Mouse (Mus musculus) cerebellum, adult 9-10 months (tissue): ENCODE measurements at regions not wholly inside any gene's neighbourhood (a gene's known extent, or its start where the extent isn't known, plus 50 kb on each side); places are given as distances from the start of the nearest gene placed in this dataset.

Experiments used
- DNase-seq: peaks from one replicate; pipeline ENCODE4 v3.0.0; 2022

DNA sequence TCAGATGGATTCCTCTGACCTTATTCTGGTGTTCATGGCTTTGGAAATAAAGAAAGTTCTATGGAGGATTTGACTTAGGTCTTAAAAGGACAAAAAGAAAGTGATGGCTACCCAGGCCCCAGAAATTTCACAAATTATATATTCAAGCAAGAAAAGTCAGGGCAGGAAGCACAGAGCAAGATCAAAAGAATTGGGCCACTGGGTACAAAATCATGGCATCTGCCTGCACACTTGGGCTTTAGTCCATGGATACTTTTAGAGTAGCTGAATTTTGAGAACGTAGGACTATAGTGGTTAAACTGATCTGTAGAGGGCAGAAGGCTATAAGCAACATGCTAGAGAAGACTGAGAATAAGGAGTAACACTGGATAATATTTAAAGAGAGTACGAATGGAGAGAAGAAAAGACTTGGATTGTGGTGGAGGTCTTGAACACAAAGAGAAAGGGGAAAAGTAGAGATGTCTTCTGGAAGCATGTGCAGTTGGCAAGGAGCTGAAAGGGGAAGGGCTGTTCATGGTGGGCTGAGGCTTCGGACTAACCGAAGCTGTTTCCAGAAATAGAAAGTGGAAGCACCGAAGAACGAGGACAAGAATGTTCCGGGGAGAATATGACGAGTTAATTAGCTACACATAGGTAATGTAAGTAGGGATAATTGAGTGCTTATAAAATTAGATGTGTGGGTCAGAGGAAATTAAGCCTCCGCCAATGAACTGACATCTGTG, 168.2 kb upstream of the Itga4 start:
- DNase-seq, result no peak

GRCm38 (mm10) chr2:79087600-79088205, 167.5 kb upstream of the Itga4 start:
- peak; percentile 24 for DNase-seq

DNA sequence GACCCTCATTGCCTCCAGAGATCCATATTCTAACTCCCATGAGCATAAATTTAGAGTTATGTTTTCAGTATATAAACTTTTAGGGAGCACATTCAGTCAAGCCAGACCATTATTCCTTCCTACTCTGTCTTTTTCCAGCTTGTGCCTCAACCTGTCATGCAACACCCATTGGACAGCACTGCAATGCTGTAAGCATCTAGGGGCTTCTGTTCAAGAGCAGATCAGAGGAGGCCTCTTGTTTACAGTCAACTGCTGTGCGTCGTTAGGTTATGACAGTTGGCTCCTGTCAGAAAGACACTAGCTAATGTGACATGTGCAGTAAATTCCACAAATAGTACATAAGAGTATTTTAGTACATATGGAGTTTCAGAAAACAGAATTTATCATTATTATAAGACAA, 165.0 kb upstream of the Itga4 start:
- DNase-seq, result no peak

GRCm38 (mm10) chr2:79094298-79094697, 160.9 kb upstream of the Itga4 start:
- DNase-seq, result no peak

DNA sequence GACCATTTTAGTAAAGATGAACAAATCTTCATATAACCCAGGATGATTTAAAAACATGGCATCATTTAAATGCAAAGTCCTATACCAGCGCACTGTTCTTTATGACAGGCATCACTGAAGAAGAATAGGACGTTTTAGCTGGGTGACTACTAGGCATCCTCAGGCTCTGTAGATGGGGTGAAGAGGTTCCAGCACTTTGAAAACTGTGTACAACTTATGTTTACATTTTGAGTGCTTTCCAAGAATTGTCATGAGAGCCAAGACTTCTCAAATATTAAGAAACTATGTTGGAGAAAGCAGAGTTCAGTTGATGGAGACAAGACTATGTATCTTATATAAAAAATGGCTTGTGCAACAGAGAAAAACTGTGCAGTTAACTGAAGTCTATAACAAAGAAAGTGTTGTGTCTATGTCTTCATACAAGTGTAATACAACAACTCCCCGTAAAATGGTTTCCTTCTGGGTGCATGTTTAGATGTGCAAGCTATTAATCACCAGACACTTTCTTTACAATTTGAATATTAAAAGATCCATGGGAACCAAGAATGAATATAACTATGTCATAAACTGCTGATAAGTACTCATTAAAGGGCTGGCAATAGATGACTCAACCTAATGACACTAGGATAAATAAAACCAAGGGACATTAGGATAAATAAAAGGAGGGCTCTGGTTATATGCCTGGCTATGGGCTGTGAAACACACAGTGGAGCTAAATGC, 158.5 kb upstream of the Itga4 start:
- DNase-seq, result no peak

- no peak for DNase-seq
Measured at GRCm38 (mm10) chr2:79099601-79100000, 155.6 kb upstream of the Itga4 start.

- no peak for DNase-seq
Measured at GRCm38 (mm10) chr2:79111673-79112072, 143.6 kb upstream of the Itga4 start.

- no peak for DNase-seq
Measured at GRCm38 (mm10) chr2:79112076-79112475, 143.2 kb upstream of the Itga4 start.

- DNase-seq, result no peak
Measured at GRCm38 (mm10) chr2:79120610-79121345, 134.4 kb upstream of the Itga4 start.

GRCm38 (mm10) chr2:79122530-79122929, 132.7 kb upstream of the Itga4 start:
- no peak for DNase-seq

GRCm38 (mm10) chr2:79124272-79124976, 130.8 kb upstream of the Itga4 start:
- no peak for DNase-seq

- DNase-seq, result no peak
Measured at GRCm38 (mm10) chr2:79126170-79126879, 128.9 kb upstream of the Itga4 start.

DNA sequence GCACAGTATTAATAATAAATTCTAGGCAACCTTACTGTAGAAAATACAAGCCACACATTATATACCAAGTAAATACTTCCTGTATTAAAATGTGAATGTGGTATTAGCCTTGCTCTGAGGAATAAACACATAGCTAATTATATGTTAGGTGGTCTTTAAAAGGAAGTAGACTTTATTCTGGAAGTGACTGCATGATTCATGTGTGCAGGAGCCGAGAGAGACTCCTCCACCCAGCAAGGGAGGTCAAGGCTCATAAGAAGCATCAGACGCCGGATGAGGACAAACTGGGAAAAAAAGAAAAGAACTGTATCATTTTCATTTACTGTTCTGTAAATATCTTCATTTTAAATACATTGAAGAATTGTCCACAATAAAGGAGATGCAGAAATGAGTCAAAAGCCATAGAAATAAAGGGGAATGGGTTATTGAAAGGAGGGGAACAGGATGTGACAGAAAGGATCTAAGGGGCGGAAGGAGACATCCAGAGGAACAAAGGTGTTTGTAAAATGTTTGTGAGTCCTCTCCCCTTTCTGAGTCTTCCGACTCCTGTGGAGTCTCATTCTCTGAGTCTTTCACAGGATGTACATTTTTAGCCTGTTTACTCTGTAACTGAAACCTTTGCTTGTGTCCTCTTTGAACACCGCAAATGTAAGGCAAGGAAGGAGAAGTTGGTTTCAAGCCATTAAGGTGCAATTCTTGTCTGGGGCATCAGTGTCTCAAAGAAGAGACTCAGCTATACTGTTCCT, 128.1 kb upstream of the Itga4 start:
- DNase-seq, result no peak

- DNase-seq, result no peak
Measured at GRCm38 (mm10) chr2:79127822-79128221, 127.4 kb upstream of the Itga4 start.

GRCm38 (mm10) chr2:79130660-79131059, 124.6 kb upstream of the Itga4 start:
- no peak for DNase-seq

DNA sequence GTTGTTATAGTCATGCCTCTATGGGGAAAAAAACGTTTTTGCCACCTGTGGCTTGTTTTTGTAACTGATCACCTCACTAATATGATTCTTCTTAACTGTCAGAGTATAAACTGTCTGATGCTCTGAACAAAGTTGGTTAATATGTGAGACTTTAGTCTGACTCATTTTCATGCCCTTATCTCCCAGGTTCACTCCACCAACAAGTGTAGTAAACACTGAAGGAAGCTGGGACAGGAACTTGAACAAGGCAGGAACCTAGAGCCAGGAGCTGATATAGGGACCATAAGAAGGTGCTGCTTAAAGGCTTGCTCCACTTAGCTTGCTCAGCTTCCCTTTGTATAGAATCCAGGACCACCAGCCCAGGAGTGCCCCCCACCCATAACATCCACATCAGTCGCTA, 124.0 kb upstream of the Itga4 start:
- no peak for DNase-seq

DNA sequence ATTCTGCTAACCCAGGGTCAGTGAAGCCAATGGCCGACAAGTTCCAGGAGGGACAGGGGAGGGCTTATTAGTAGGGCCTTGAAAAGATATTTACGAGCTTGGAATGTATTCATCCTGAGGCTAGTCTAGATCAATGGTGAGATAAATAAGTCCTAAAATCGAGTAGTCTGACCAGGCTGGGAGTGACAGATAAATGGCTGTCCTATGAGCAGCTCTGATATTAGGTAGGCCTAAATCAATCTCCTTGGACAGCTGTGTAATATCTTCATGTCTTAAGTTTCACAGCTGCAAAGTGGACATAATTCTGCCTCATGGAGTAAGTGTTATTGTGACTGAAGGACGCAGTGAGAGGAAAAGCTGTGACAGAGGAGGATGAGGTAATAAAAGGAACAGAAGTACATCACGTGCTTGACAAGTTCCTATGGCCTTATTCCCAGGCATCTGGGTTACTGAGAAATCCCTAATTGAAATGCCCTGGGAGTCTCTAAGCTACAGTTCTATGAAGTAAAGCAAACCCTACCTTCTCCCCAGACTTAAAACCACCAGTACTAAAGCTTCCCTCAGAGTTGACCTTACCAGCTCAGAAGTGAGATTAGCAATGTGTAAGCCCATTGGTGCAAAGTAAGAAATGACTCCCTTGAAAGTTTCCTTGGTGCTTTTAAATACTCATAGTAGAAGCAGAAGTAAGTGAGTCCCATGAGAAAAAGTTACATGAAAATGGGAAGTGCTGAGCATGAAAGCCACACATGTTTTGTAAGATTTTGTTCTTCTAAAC, 123.3 kb upstream of the Itga4 start:
- DNase-seq, result no peak

DNA sequence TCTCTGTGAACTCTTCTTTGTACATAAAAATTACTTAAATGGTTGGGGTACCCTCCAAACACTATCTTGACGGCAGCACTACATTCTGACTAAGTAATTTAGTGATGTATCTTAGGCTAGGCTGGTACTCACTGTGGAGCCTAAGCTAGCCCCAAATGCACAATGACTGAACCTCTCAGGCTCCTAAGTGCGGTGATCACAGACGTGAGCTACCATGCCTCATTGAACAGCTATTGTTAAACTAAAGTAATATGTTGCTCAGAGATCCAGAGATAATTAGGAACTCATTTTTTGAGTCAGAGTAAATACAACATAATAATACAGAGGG, 122.7 kb upstream of the Itga4 start:
- no peak for DNase-seq

DNA sequence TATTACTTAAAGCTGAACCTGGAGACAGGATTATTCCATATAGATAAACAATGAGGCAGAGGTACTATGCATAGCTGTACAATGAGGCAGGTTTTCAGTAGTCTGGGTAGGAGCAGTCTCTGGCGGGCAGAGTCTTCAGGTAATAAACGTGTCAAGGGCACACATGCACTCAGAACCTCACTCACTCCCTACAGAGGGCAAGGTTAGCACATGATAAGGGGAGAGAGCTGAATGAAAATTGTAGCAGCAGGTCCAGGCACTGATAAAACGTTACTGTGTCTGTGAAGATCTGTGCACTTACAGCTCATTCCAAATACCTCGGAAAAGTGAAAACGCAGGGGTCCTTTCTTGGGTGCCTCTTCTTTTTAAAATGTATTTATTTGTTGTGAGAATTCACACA, 120.9 kb upstream of the Itga4 start:
- no peak for DNase-seq

- no peak for DNase-seq
Measured at GRCm38 (mm10) chr2:79135986-79136385, 119.2 kb upstream of the Itga4 start.
